Mouse (Mus musculus) kidney, adult 2 months (tissue): ENCODE results near the gene Slc51a. TPM values are rescaled to one million over a fixed set of nuclear protein-coding genes. Genes with fewer than 3 reads are reported as not detected.

Experiments used
- DNase-seq: peaks from one replicate; pipeline ENCODE4 v3.0.0; 2021
- H3K27ac ChIP-seq: fragments of 200-500 bp; 2 replicates; pipeline ENCODE4 v1.5.1; 2012; ENCODE audit warnings: low read depth, low read length, control low read depth, inconsistent platforms; ENCODE audit not compliant: insufficient read depth
- H3K27me3 ChIP-seq: fragments of 200-500 bp; replicated peaks from 2 replicates; pipeline ENCODE4 v1.6.1; 2012; ENCODE audit warnings: mild to moderate bottlenecking, moderate library complexity, low read length, inconsistent platforms; ENCODE audit not compliant: control insufficient read depth, insufficient read depth
- H3K36me3 ChIP-seq: fragments of 200-500 bp; 2 replicates; pipeline ENCODE4 v1.6.1; 2012; ENCODE audit warnings: mild to moderate bottlenecking, moderate library complexity, low read length, inconsistent platforms; ENCODE audit not compliant: control insufficient read depth, insufficient read depth
- H3K4me1 ChIP-seq: fragments of 200-500 bp; 2 replicates; pipeline ENCODE4 v1.6.1; 2011; ENCODE audit warnings: low read length; ENCODE audit not compliant: control insufficient read depth, insufficient read depth
- H3K4me3 ChIP-seq: fragments of 200-500 bp; 2 replicates; pipeline ENCODE4 v1.5.1; 2011; ENCODE audit warnings: mild to moderate bottlenecking, low read depth, low read length, control low read depth; ENCODE audit not compliant: insufficient read depth
- CTCF ChIP-seq: fragments of 200-500 bp; conservative IDR thresholded peaks from 2 replicates; pipeline ENCODE4 v1.5.1; 2011; ENCODE audit warnings: low read depth, mild to moderate bottlenecking, control low read depth, low read length, moderate library complexity, mixed read lengths; ENCODE audit not compliant: insufficient read depth, insufficient read length
- POLR2A ChIP-seq: fragments of 200-500 bp; IDR thresholded peaks from one replicate; pipeline ENCODE4 v1.6.1; 2011; ENCODE audit warnings: low read depth, low read length, control low read depth
- WGBS: fragments of 180-500 bp; shearing (Covaris S2); methylation state at CpG from one replicate; pipeline ENCODE4 v1.1.7; 2018; 5-methylcytosine and 5-hydroxymethylcytosine counted together
- polyA plus RNA-seq: library from polyadenylated mRNA; depleted of rRNA; stranded (reverse); fragments of >200 nt; gene quantifications from 2 replicates; pipeline ENCODE4 v1.2.3, GENCODE M21; 2012

Slc51a gene
- polyA plus RNA-seq, 1 experiment, result 97.3 TPM

GRCm38 (mm10) chr16:32513401-32513800, 25.7 kb upstream of the Slc51a start:
- no peak for DNase-seq
- no peak overlapping the region for H3K27ac ChIP-seq
- H3K27me3 ChIP-seq, result no peaks in the 10 kb centered on the region
- H3K4me1 ChIP-seq, result 0 out of 2 replicates have a peak, but pooled peaks cover 3% of the 10 kb centered on the region
- WGBS, result 92% methylated on average over 6 of the region's 6 CpGs
- no peaks in the 10 kb centered on the region for H3K36me3 ChIP-seq
- H3K4me3 ChIP-seq, result no peak overlapping the region
- no peak for TF ChIP-seq POLR2A

GRCm38 (mm10) chr16:32512921-32513320, 25.2 kb upstream of the Slc51a start:
- Histone ChIP-seq H3K27ac (no peak overlapping the region), H3K4me3 (no peak overlapping the region), H3K4me1 (0 out of 2 replicates have a peak, but pooled peaks cover 3% of the 10 kb centered on the region), H3K36me3 (no peaks in the 10 kb centered on the region), H3K27me3 (no peaks in the 10 kb centered on the region)
- DNase-seq, result no peak
- TF ChIP-seq CTCF (no peak), POLR2A (no peak)
- 55% methylated on average over 3 of the region's 3 CpGs for WGBS

GRCm38 (mm10) chr16:32511827-32512490, 24.3 kb upstream of the Slc51a start:
- TF ChIP-seq POLR2A (no peak), CTCF (no peak)
- 93% methylated on average over 8 of the region's 8 CpGs for WGBS
- Histone ChIP-seq H3K36me3 (no peaks in the 10 kb centered on the region), H3K27me3 (no peaks in the 10 kb centered on the region), H3K4me3 (no peak overlapping the region), H3K27ac (no peak overlapping the region), H3K4me1 (0 out of 2 replicates have a peak, but pooled peaks cover 3% of the 10 kb centered on the region)
- no peak for DNase-seq

GRCm38 (mm10) chr16:32511338-32511734, 23.7 kb upstream of the Slc51a start:
- Histone ChIP-seq H3K27ac (no peak overlapping the region), H3K36me3 (no peaks in the 10 kb centered on the region), H3K4me1 (0 out of 2 replicates have a peak, but pooled peaks cover 3% of the 10 kb centered on the region), H3K27me3 (no peaks in the 10 kb centered on the region), H3K4me3 (no peak overlapping the region)
- DNase-seq, result no peak
- WGBS, result 61% methylated on average over 3 of the region's 3 CpGs
- TF ChIP-seq CTCF (no peak), POLR2A (no peak)

- DNase-seq, result no peak
- Histone ChIP-seq H3K27ac (no peak overlapping the region), H3K27me3 (no peaks in the 10 kb centered on the region), H3K36me3 (no peaks in the 10 kb centered on the region), H3K4me3 (no peak overlapping the region), H3K4me1 (0 out of 2 replicates have a peak, but pooled peaks cover 3% of the 10 kb centered on the region)
- TF ChIP-seq CTCF (no peak), POLR2A (no peak)
- WGBS, result 65% methylated on average over 18 of the region's 18 CpGs
These were observed 23.0 kb upstream of the Slc51a start for GRCm38 (mm10) chr16:32510399-32511337.

GRCm38 (mm10) chr16:32509066-32509942, 21.6 kb upstream of the Slc51a start:
- H3K27me3 ChIP-seq, result no peaks in the 10 kb centered on the region
- H3K27ac ChIP-seq, result no peak overlapping the region
- TF ChIP-seq CTCF, result no peak
- TF ChIP-seq POLR2A, result no peak
- 78% methylated on average over 9 of the region's 9 CpGs for WGBS
- H3K4me1 ChIP-seq, result 0 out of 2 replicates have a peak, but pooled peaks cover 3% of the 10 kb centered on the region
- H3K4me3 ChIP-seq, result no peak overlapping the region
- H3K36me3 ChIP-seq, result no peaks in the 10 kb centered on the region
- no peak for DNase-seq
